Mouse (Mus musculus) Muller cell, postnatal 12 days (primary cell): ENCODE results near the gene Syt8.

Experiments
- DNase-seq: peaks from one replicate; pipeline ENCODE4 v3.0.0-alpha.2; 2015; ENCODE audit errors: inconsistent ontology term

Syt8 gene

GRCm38 (mm10) chr7:142445324-142445723 is 10.7 kb downstream of the Syt8 start:
- no peak for DNase-seq

GRCm38 (mm10) chr7:142446264-142446663 is 11.6 kb downstream of the Syt8 start:
- no peak for DNase-seq

GRCm38 (mm10) chr7:142449038-142449617 is 14.5 kb downstream of the Syt8 start:
- DNase-seq: no peak

- DNase-seq: no peak
These were observed 20.1 kb downstream of the Syt8 start for GRCm38 (mm10) chr7:142454706-142455105.

GRCm38 (mm10) chr7:142455251-142455650 is 20.6 kb downstream of the Syt8 start:
- no peak for DNase-seq

GRCm38 (mm10) chr7:142456806-142457205 is 22.2 kb downstream of the Syt8 start:
- no peak for DNase-seq

- peak; percentile 55 for DNase-seq
These were observed 22.7 kb downstream of the Syt8 start for GRCm38 (mm10) chr7:142457227-142457811.

- no peak for DNase-seq
These were observed 23.4 kb downstream of the Syt8 start for GRCm38 (mm10) chr7:142458026-142458425.

- DNase-seq: no peak
These were observed 24.1 kb downstream of the Syt8 start for GRCm38 (mm10) chr7:142458676-142459298.

- no peak for DNase-seq
These were observed 24.6 kb downstream of the Syt8 start for GRCm38 (mm10) chr7:142459299-142459691.

- no peak for DNase-seq
These were observed 26.0 kb downstream of the Syt8 start, which contains the start of gene Lsp1 for GRCm38 (mm10) chr7:142460636-142461077. Gene Lsp1 (plus strand): TSS chr7:142460809.

GRCm38 (mm10) chr7:142461446-142461845 is 26.8 kb downstream of the Syt8 start:
- DNase-seq: no peak

GRCm38 (mm10) chr7:142462190-142462589 is 27.5 kb downstream of the Syt8 start:
- DNase-seq: no peak

- DNase-seq: no peak
These were observed 28.0 kb downstream of the Syt8 start for GRCm38 (mm10) chr7:142462594-142463078.

GRCm38 (mm10) chr7:142470171-142470691 is 35.6 kb downstream of the Syt8 start:
- DNase-seq: peak; percentile 70

- DNase-seq: peak; percentile 97
These were observed 36.3 kb downstream of the Syt8 start for GRCm38 (mm10) chr7:142470808-142471413.

- DNase-seq: no peak
These were observed 36.8 kb downstream of the Syt8 start for GRCm38 (mm10) chr7:142471414-142471861.

GRCm38 (mm10) chr7:142471884-142472570 is 37.4 kb downstream of the Syt8 start:
- peak; percentile 56 for DNase-seq

GRCm38 (mm10) chr7:142472936-142473335 is 38.3 kb downstream of the Syt8 start:
- DNase-seq: no peak

GRCm38 (mm10) chr7:142473476-142473875 is 38.8 kb downstream of the Syt8 start:
- DNase-seq: no peak

- DNase-seq: no peak
These were observed 40.1 kb downstream of the Syt8 start for GRCm38 (mm10) chr7:142474799-142475198.

- DNase-seq: no peak
These were observed 41.0 kb downstream of the Syt8 start for GRCm38 (mm10) chr7:142475641-142476040.
